ENCODE assay signal across 1 mouse cellular context in the genomic region with DNA sequence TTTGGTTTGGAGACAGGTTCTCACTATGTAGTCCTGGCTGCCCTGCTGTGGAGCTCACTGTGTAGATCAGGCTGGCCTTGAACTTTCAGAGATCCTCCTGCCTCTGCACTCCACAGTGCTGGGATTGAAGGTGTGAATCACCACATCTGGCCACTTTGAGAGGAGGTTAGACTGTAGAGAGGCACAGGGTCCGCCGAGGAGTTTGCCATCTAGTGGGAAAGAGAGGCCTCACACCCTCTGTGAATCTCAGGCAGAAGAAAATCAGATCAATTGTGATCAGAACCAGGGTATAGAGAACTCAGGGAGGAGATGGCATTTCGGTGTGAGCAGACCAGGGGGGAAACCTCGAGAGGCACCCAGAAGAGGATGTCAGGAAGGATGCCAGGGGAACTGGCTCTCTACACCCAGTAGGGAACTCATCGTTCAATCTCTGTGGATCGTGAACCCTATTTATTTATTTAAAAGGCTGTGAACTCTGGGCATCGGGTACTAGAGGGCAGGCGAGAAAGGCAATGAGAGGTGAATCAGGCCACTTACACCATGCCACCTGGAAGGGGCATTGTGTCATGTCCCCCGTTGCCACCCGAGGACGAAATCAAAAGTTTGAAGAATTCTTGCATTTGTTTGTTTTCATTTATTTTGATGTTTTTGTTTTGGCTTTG.
TF ChIP-seq lines count a peak whose summit lies in the region.

No protein-coding gene starts in this region.

TF ChIP-seq in CH12.LX, 34 proteins besides CTCF, POLR2A, EP300 and RAD21:
- TF ChIP-seq KAT2A (IDR thresholded peaks at IDR 0.05; ENCODE audit: insufficient replicate concordance, low read length), result no peak
- TF ChIP-seq SMC3 (IDR thresholded peaks at IDR 0.05; ENCODE audit: low read depth, low read length), result peak; percentile 85
